Mouse (Mus musculus) kidney, adult 2 months (tissue): Measurements from ENCODE around the gene Fam102b.

Experiments used
- CTCF ChIP-seq: fragments of 200-500 bp; conservative IDR thresholded peaks from 2 replicates; pipeline ENCODE4 v1.5.1; 2011; ENCODE audit warnings: low read depth, mild to moderate bottlenecking, control low read depth, low read length, moderate library complexity, mixed read lengths; ENCODE audit not compliant: insufficient read depth, insufficient read length
- POLR2A ChIP-seq: fragments of 200-500 bp; IDR thresholded peaks from one replicate; pipeline ENCODE4 v1.6.1; 2011; ENCODE audit warnings: low read depth, low read length, control low read depth

DNA sequence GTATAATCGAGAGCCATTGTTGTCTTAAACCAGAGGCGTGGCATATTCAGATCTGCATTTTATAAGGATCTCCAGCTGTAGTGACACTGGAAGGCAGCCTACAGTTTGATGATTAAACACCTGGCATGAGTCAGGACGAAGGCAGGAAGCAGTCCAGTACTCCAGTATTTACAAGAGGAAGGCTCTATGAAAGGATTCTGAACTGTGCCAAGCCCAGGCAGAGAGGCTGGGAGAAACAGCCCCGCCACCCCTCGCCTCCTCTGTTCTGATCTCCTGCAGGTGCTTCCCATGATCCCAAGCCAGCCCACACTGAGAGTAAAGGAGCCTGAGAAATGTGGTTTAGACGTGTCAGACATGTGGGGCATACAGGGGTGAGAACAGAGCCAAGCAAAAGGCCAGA lies 3.4 kb upstream of the Fam102b start:
- TF ChIP-seq CTCF (no peak), POLR2A (no peak)
